Comparison of ENCODE assay signal across 25 mouse cellular contexts in the genomic region with DNA sequence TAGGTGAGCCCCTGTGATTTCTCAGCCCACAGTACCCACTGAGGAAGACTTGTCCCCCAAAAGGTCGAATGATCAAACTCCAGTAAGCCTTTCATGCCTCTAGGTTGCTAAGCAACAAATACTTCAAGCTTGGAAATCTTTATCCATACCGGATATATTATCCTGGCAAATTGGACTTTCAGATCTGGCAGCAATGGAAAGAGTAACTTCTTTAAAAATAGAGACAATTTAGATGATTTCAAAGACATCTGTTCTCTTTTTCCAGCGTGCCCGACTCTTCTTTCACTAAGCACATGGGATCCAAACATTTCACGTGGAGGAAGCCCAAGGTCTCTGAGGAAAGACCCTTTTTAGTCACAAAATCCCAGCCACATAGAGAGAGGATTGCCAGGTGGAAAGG.
DNase-seq lines count a peak whose midpoint lies in the region; ATAC-seq lines count a peak whose summit lies in the region.
"Had no signal": no experiment of that assay in that cellular context is flagged by ENCODE, and none has a peak within 500 bp of the region (broad histone marks: within the 10 kb centered on the region; RNA-seq: fewer than 3 reads in every experiment).

No protein-coding gene starts in this region.

- 70% methylated on average over 5 of the region's 5 CpGs for WGBS in forebrain, embryonic 11.5 days
- WGBS in forebrain, embryonic 10.5 days: 81% methylated on average over 5 of the region's 5 CpGs

- no peaks in the 10 kb centered on the region for H3K36me3 ChIP-seq in forebrain, embryonic 11.5 days (ENCODE audit: control insufficient read depth, insufficient read depth, low read length)
- no peaks in the 10 kb centered on the region for H3K36me3 ChIP-seq in forebrain, embryonic 10.5 days (replicated peaks)
- H3K36me3 ChIP-seq: embryonic facial prominence, embryonic 10.5 days; embryonic facial prominence, embryonic 12.5 days; G1E had no signal

- ATAC-seq in forebrain, embryonic 11.5 days (replicated peaks; ENCODE audit: low FRiP score): no peak
- peak; percentile 59; the same call in 1 of the 2 replicates for ATAC-seq in frontal cortex, adult (ENCODE audit: low TSS enrichment)
- ATAC-seq: activated CD4-positive, CD25-positive, alpha-beta regulatory T cell, adult 4 months; CD4-positive, CD25-positive, alpha-beta regulatory T cell, adult 4 months; forebrain, embryonic 13.5 days; forebrain, embryonic 16.5 days; Patski had no signal

- H3K9ac ChIP-seq in forebrain, embryonic 11.5 days (ENCODE audit: low read length): no peak overlapping the region
- H3K9ac ChIP-seq: embryonic facial prominence, embryonic 12.5 days; forebrain, embryonic 13.5 days had no signal

- peak; percentile 4 for DNase-seq in forebrain, embryonic 11.5 days (ENCODE audit: low spot score)
- DNase-seq in forebrain, embryonic 10.5 days (ENCODE audit: extremely low spot score, low spot score): no peak
- DNase-seq in frontal cortex, postnatal 10 days (ENCODE audit: low spot score in 2 of 2): no peak
- peak; percentile 49 for DNase-seq in brain, adult 2 months (ENCODE audit: low read depth, low spot score)
- no peak for DNase-seq in embryo, embryonic 9.5 days (ENCODE audit: extremely low spot score)
- DNase-seq: adrenal gland, adult 8-10 months; adrenal gland, postnatal 14 days; adrenal gland, postnatal 36 days; B cell, adult 2 months; cerebellum, adult 11 months; cerebellum, adult 18-20 months; cerebellum, adult 8-10 months; cerebellum, adult 9-11 months; cerebellum, postnatal 14 days; cerebellum, postnatal 36 days; embryo, embryonic 11 days had no signal

- no peaks in the 10 kb centered on the region for H3K9me3 ChIP-seq in forebrain, embryonic 11.5 days (ENCODE audit: control insufficient read depth, low read length)
- no peaks in the 10 kb centered on the region for H3K9me3 ChIP-seq in forebrain, embryonic 10.5 days
- H3K9me3 ChIP-seq: embryonic facial prominence, embryonic 10.5 days; embryonic facial prominence, embryonic 12.5 days; forebrain, embryonic 13.5 days; G1E had no signal

- H3K27me3 ChIP-seq in forebrain, embryonic 11.5 days (ENCODE audit: control insufficient read depth, insufficient read depth, low read length): no peaks in the 10 kb centered on the region
- H3K27me3 ChIP-seq in forebrain, embryonic 10.5 days (ENCODE audit: poor library complexity, severe bottlenecking): no peaks in the 10 kb centered on the region
- H3K27me3 ChIP-seq: embryonic facial prominence, embryonic 12.5 days; forebrain, embryonic 13.5 days; Patski had no signal

- peaks cover 2% of the 10 kb centered on the region; the same call in 1 of the 2 replicates for H3K4me1 ChIP-seq in forebrain, embryonic 11.5 days (replicated peaks; ENCODE audit: control insufficient read depth, insufficient read depth, low read length)
- H3K4me1 ChIP-seq in forebrain, embryonic 10.5 days: peaks cover 10% of the 10 kb centered on the region
- H3K4me1 ChIP-seq: embryonic facial prominence, embryonic 10.5 days; embryonic facial prominence, embryonic 12.5 days; forebrain, embryonic 13.5 days had no signal

- no peak overlapping the region for H3K4me3 ChIP-seq in forebrain, embryonic 11.5 days (ENCODE audit: low read depth, low read length)
- no peak overlapping the region for H3K4me3 ChIP-seq in forebrain, embryonic 10.5 days
- H3K4me3 ChIP-seq: embryonic facial prominence, embryonic 10.5 days; embryonic facial prominence, embryonic 12.5 days; forebrain, embryonic 13.5 days had no signal

- H3K4me2 ChIP-seq in forebrain, embryonic 11.5 days (ENCODE audit: low read depth, low read length, severe bottlenecking): no peak overlapping the region
- H3K4me2 ChIP-seq: embryonic facial prominence, embryonic 12.5 days; forebrain, embryonic 13.5 days had no signal

- H3K27ac ChIP-seq in forebrain, embryonic 11.5 days (ENCODE audit: low read depth, low read length): no peak overlapping the region
- no peak overlapping the region for H3K27ac ChIP-seq in forebrain, embryonic 10.5 days
- H3K27ac ChIP-seq: embryonic facial prominence, embryonic 10.5 days; embryonic facial prominence, embryonic 12.5 days; forebrain, embryonic 13.5 days had no signal

Comparison
In these comparisons a context has a peak if more than half of its experiments do, and no peak if none do; other contexts are left out.
1. DNase-seq: peak in forebrain, embryonic 11.5 days (single experiment) and brain, adult 2 months (single experiment); none in forebrain, embryonic 10.5 days (single experiment), frontal cortex, postnatal 10 days (0 of 2) and embryo, embryonic 9.5 days (single experiment).